Mouse (Mus musculus) myocyte (in vitro differentiated cells): ENCODE measurements at regions not wholly inside any gene's neighbourhood (a gene's known extent, or its start where the extent isn't known, plus 50 kb on each side); places are given as distances from the start of the nearest gene placed in this dataset.

ENCODE experiments used
- H3K27me3 ChIP-seq: one replicate; pipeline ENCODE4 v1.6.1; 2011; ENCODE audit not compliant: control insufficient read depth, insufficient read depth, insufficient read length
- H3K36me3 ChIP-seq: one replicate; pipeline ENCODE4 v1.6.1; 2011; ENCODE audit not compliant: control insufficient read depth, insufficient read depth
- H3K4me2 ChIP-seq: one replicate; pipeline ENCODE4 v1.6.1; 2011; ENCODE audit warnings: low read depth, control low read depth
- H3K4me3 ChIP-seq: one replicate; pipeline ENCODE4 v1.5.1; 2011; ENCODE audit warnings: mild to moderate bottlenecking, control low read depth, moderate library complexity
- H3K79me2 ChIP-seq: one replicate; pipeline ENCODE4 v1.6.1; 2011; ENCODE audit not compliant: control insufficient read depth, insufficient read depth
- H3ac ChIP-seq: one replicate; pipeline ENCODE4 v1.6.1; 2011; ENCODE audit not compliant: control insufficient read depth, insufficient read length
- CEBPB ChIP-seq: IDR thresholded peaks from 2 replicates; pipeline ENCODE4 v1.6.1; 2011; ENCODE audit warnings: mild to moderate bottlenecking, moderate library complexity; ENCODE audit not compliant: poor library complexity, insufficient read depth, severe bottlenecking
- E2F4 ChIP-seq: IDR thresholded peaks from one replicate; pipeline ENCODE4 v1.6.1; 2011; ENCODE audit warnings: mild to moderate bottlenecking, control low read depth, moderate library complexity; ENCODE audit not compliant: insufficient read depth
- MAX ChIP-seq: IDR thresholded peaks from one replicate; pipeline ENCODE4 v1.6.1; 2011; ENCODE audit warnings: low read depth, mild to moderate bottlenecking, control low read depth
- MYOD1 ChIP-seq, 3 experiments: IDR thresholded peaks; one replicate each; pipeline ENCODE4 v1.6.1; 2011; ENCODE audit warnings: control low read depth in 2 of 3, low read depth in 2 of 3, mild to moderate bottlenecking in 2 of 3, moderate library complexity in 1 of 3; ENCODE audit not compliant: insufficient read length in 2 of 3, control insufficient read depth in 1 of 3
- MYOG ChIP-seq, 3 experiments: IDR thresholded peaks; one replicate each; pipeline ENCODE4 v1.6.1; 2011; ENCODE audit warnings: control low read depth in 2 of 3, low read depth in 2 of 3, mild to moderate bottlenecking in 2 of 3; ENCODE audit not compliant: insufficient read length in 2 of 3, control insufficient read depth in 1 of 3, insufficient read depth in 1 of 3
- POLR2A ChIP-seq: IDR thresholded peaks from one replicate; pipeline ENCODE4 v1.6.1; 2011; ENCODE audit warnings: low read depth, mild to moderate bottlenecking, control low read depth, moderate library complexity; ENCODE audit not compliant: insufficient read length
- POLR2AphosphoS2 ChIP-seq: IDR thresholded peaks from one replicate; pipeline ENCODE4 v1.6.1; 2011; ENCODE audit warnings: low read depth, control low read depth; ENCODE audit not compliant: insufficient read length
- REST ChIP-seq: IDR thresholded peaks from one replicate; pipeline ENCODE4 v1.6.1; 2011; ENCODE audit warnings: mild to moderate bottlenecking, control low read depth, moderate library complexity; ENCODE audit not compliant: insufficient read depth, insufficient read length
- SRF ChIP-seq: IDR thresholded peaks from one replicate; pipeline ENCODE4 v1.6.1; 2011; ENCODE audit warnings: low read depth; ENCODE audit not compliant: control insufficient read depth, insufficient read length
- TCF12 ChIP-seq: IDR thresholded peaks from one replicate; pipeline ENCODE4 v1.6.1; 2011; ENCODE audit warnings: mild to moderate bottlenecking, control low read depth; ENCODE audit not compliant: poor library complexity, insufficient read depth, severe bottlenecking
- TCF3 ChIP-seq: IDR thresholded peaks from one replicate; pipeline ENCODE4 v1.6.1; 2011; ENCODE audit warnings: low read depth, control low read depth; ENCODE audit not compliant: insufficient read length
- USF1 ChIP-seq: IDR thresholded peaks from one replicate; pipeline ENCODE4 v1.6.1; 2011; ENCODE audit warnings: low read depth, mild to moderate bottlenecking, control low read depth, moderate library complexity

- Histone ChIP-seq H3K4me3 (no peak overlapping the region), H3K4me2 (no peak overlapping the region), H3K79me2 (no peaks in the 10 kb centered on the region), H3K36me3 (no peaks in the 10 kb centered on the region), H3ac (no peak overlapping the region), H3K27me3 (no peaks in the 10 kb centered on the region)
- TF ChIP-seq TCF3 (no peak), TCF12 (no peak), MAX (no peak), CEBPB (no peak), REST (no peak), MYOD1 (IDR thresholded peaks at IDR 0.05; ENCODE audit: control insufficient read depth in 1 of 3, insufficient read length in 2 of 3, low read depth in 2 of 3) (no peak), E2F4 (no peak), MYOG (IDR thresholded peaks at IDR 0.05; ENCODE audit: control insufficient read depth in 1 of 3, insufficient read depth in 1 of 3, insufficient read length in 2 of 3, low read depth in 2 of 3) (no peak), POLR2AphosphoS2 (no peak), POLR2A (no peak), USF1 (no peak), SRF (no peak)
Measured at GRCm38 (mm10) chr3:147244911-147245430, 392.8 kb downstream of the Ttll7 start.

- Histone ChIP-seq H3ac (no peak overlapping the region), H3K79me2 (no peaks in the 10 kb centered on the region)
- TF ChIP-seq USF1 (no peak), POLR2AphosphoS2 (no peak), REST (no peak), TCF3 (no peak), MAX (no peak), POLR2A (no peak), CEBPB (no peak), E2F4 (no peak), SRF (no peak), MYOG (IDR thresholded peaks at IDR 0.05; ENCODE audit: control insufficient read depth in 1 of 3, insufficient read depth in 1 of 3, insufficient read length in 2 of 3, low read depth in 2 of 3) (no peak), MYOD1 (IDR thresholded peaks at IDR 0.05; ENCODE audit: control insufficient read depth in 1 of 3, insufficient read length in 2 of 3, low read depth in 2 of 3) (no peak), TCF12 (no peak)
Measured at GRCm38 (mm10) chr3:147246141-147246540, 394.0 kb downstream of the Ttll7 start.

GRCm38 (mm10) chr3:147249466-147249865 lies 397.3 kb downstream of the Ttll7 start:
- H3K4me2 ChIP-seq, result no peak overlapping the region
- no peaks in the 10 kb centered on the region for H3K79me2 ChIP-seq
- H3ac ChIP-seq, result no peak overlapping the region
- no peaks in the 10 kb centered on the region for H3K36me3 ChIP-seq
- TF ChIP-seq REST, result no peak
- TF ChIP-seq POLR2AphosphoS2, result no peak
- TF ChIP-seq POLR2A, result no peak
- TF ChIP-seq SRF, result no peak
- TF ChIP-seq USF1, result no peak
- no peak for TF ChIP-seq MAX
- no peak for TF ChIP-seq TCF3
- no peak for TF ChIP-seq E2F4
- TF ChIP-seq MYOG (IDR thresholded peaks at IDR 0.05; ENCODE audit: control insufficient read depth in 1 of 3, insufficient read depth in 1 of 3, insufficient read length in 2 of 3, low read depth in 2 of 3), result no peak
- no peak for TF ChIP-seq CEBPB
- H3K4me3 ChIP-seq, result no peak overlapping the region
- H3K27me3 ChIP-seq, result no peaks in the 10 kb centered on the region

More at GRCm38 (mm10) chr3:147246141-147246540, 394.0 kb downstream of the Ttll7 start:
- H3K27me3 ChIP-seq, result no peaks in the 10 kb centered on the region
- H3K4me2 ChIP-seq, result no peak overlapping the region
- H3K36me3 ChIP-seq, result no peaks in the 10 kb centered on the region
- no peak overlapping the region for H3K4me3 ChIP-seq

- H3K4me2 ChIP-seq, result no peak overlapping the region
- no peak overlapping the region for H3K4me3 ChIP-seq
- H3ac ChIP-seq, result no peak overlapping the region
- H3K27me3 ChIP-seq, result no peaks in the 10 kb centered on the region
- TF ChIP-seq CEBPB (no peak), TCF12 (no peak), MAX (no peak), POLR2A (no peak), E2F4 (no peak), TCF3 (no peak), SRF (no peak), MYOG (IDR thresholded peaks at IDR 0.05; ENCODE audit: control insufficient read depth in 1 of 3, insufficient read depth in 1 of 3, insufficient read length in 2 of 3, low read depth in 2 of 3) (no peak), MYOD1 (IDR thresholded peaks at IDR 0.05; ENCODE audit: control insufficient read depth in 1 of 3, insufficient read length in 2 of 3, low read depth in 2 of 3) (no peak), REST (no peak), USF1 (no peak), POLR2AphosphoS2 (no peak)
- H3K36me3 ChIP-seq, result no peaks in the 10 kb centered on the region
- H3K79me2 ChIP-seq, result no peaks in the 10 kb centered on the region
Measured at GRCm38 (mm10) chr3:147249906-147250305, 397.7 kb downstream of the Ttll7 start.

GRCm38 (mm10) chr3:147252226-147252788 lies 400.1 kb downstream of the Ttll7 start:
- Histone ChIP-seq H3K36me3 (no peaks in the 10 kb centered on the region), H3K27me3 (no peaks in the 10 kb centered on the region), H3K4me3 (no peak overlapping the region), H3ac (no peak overlapping the region), H3K4me2 (no peak overlapping the region), H3K79me2 (no peaks in the 10 kb centered on the region)
- no peak for TF ChIP-seq TCF3
- no peak for TF ChIP-seq MYOD1 (IDR thresholded peaks at IDR 0.05; ENCODE audit: control insufficient read depth in 1 of 3, insufficient read length in 2 of 3, low read depth in 2 of 3)
- no peak for TF ChIP-seq TCF12
- no peak for TF ChIP-seq POLR2A
- TF ChIP-seq CEBPB, result no peak
- TF ChIP-seq REST, result no peak
- TF ChIP-seq POLR2AphosphoS2, result no peak
- no peak for TF ChIP-seq E2F4
- TF ChIP-seq SRF, result no peak
- TF ChIP-seq USF1, result no peak
- TF ChIP-seq MYOG (IDR thresholded peaks at IDR 0.05; ENCODE audit: control insufficient read depth in 1 of 3, insufficient read depth in 1 of 3, insufficient read length in 2 of 3, low read depth in 2 of 3), result no peak
- TF ChIP-seq MAX, result no peak
